Mouse (Mus musculus) heart, embryonic 11.5 days (tissue): ENCODE results near the gene Gnpda2. TPM values are rescaled to one million over a fixed set of nuclear protein-coding genes. Genes with fewer than 3 reads are reported as not detected.

Experiments
- ATAC-seq: fragments of 200-750 bp; cut with Nextera tagmentation; replicated peaks from 2 replicates; pipeline ENCODE4 v1.8.0; 2017; ENCODE audit warnings: moderate library complexity; ENCODE audit not compliant: insufficient number of reproducible peaks, low FRiP score, low TSS enrichment
- H3K27ac ChIP-seq: fragments of 300-500 bp; sonication (generic); 2 replicates; pipeline ENCODE4 v1.5.1; 2014; ENCODE audit warnings: mild to moderate bottlenecking, low read depth, low read length
- H3K27me3 ChIP-seq: fragments of 300-500 bp; sonication (generic); 2 replicates; pipeline ENCODE4 v1.6.1; 2014; ENCODE audit warnings: mild to moderate bottlenecking, low read length, mixed read lengths; ENCODE audit not compliant: control insufficient read depth, insufficient read depth
- H3K36me3 ChIP-seq: fragments of 300-500 bp; sonication (generic); 2 replicates; pipeline ENCODE4 v1.6.1; 2014; ENCODE audit warnings: mild to moderate bottlenecking, low read length, moderate library complexity, mixed read lengths; ENCODE audit not compliant: control insufficient read depth, insufficient read depth
- H3K4me1 ChIP-seq: fragments of 300-500 bp; sonication (generic); 2 replicates; pipeline ENCODE4 v1.6.1; 2014; ENCODE audit warnings: low read length; ENCODE audit not compliant: control insufficient read depth, insufficient read depth
- H3K4me2 ChIP-seq: fragments of 300-500 bp; sonication (generic); 2 replicates; pipeline ENCODE4 v1.6.1; 2014; ENCODE audit warnings: mild to moderate bottlenecking, moderate library complexity
- H3K4me3 ChIP-seq: fragments of 300-500 bp; sonication (generic); 2 replicates; pipeline ENCODE4 v1.5.1; 2014; ENCODE audit warnings: low read depth, low read length
- H3K9ac ChIP-seq: fragments of 300-500 bp; sonication (generic); 2 replicates; pipeline ENCODE4 v1.6.1; 2014; ENCODE audit warnings: mild to moderate bottlenecking, low read depth, low read length, moderate library complexity
- H3K9me3 ChIP-seq: fragments of 300-500 bp; sonication (generic); replicated peaks from 2 replicates; pipeline ENCODE4 v1.6.1; 2016; ENCODE audit warnings: low read length; ENCODE audit not compliant: control insufficient read depth
- WGBS: fragments of 180-500 bp; shearing (Covaris S2); extraction: QIAGEN DNeasy Blood & Tissue Kit; methylation state at CpG from one replicate; pipeline ENCODE4 v1.1.7; 2014; ENCODE audit not compliant: insufficient replicate concordance; 5-methylcytosine and 5-hydroxymethylcytosine counted together
- polyA plus RNA-seq: library from polyadenylated mRNA; unstranded; fragments of >200 nt; fragmentation: Nextera tagmentation; extraction: Ambion mirVana; gene quantifications from 2 replicates; pipeline ENCODE4 v1.2.1, GENCODE M21; 2014

The Gnpda2 gene
- polyA plus RNA-seq, 1 experiment from 2014 or later = 25.4 TPM

DNA sequence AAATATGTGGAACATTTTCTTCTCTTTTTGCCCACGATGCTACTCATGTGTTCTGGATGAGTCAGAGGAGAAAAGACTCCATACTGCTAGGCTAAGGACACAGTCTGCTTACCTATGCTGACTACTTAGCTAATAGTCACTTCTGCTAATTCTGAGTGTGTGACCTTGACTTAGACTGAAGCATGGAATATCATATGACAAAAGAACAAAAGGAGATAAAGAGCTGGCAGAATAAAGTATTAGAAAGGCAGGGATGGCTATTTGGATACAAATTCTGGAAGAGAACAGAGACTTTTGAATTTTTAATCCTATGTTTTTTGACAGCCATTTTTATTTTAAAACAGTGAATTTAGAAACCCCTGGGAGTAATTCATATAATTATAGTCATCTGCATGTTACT, 50.5 kb downstream of the Gnpda2 start:
- no peaks in the 10 kb centered on the region for H3K4me1 ChIP-seq
- H3K9me3 ChIP-seq = no peaks in the 10 kb centered on the region
- no peaks in the 10 kb centered on the region for H3K27me3 ChIP-seq
- no peak overlapping the region for H3K4me3 ChIP-seq
- H3K9ac ChIP-seq = no peak overlapping the region
- no peak for ATAC-seq
- H3K36me3 ChIP-seq = no peaks in the 10 kb centered on the region
- H3K4me2 ChIP-seq = no peak overlapping the region
- no peak overlapping the region for H3K27ac ChIP-seq
- 74% methylated on average over 1 of the region's 1 CpGs for WGBS

DNA sequence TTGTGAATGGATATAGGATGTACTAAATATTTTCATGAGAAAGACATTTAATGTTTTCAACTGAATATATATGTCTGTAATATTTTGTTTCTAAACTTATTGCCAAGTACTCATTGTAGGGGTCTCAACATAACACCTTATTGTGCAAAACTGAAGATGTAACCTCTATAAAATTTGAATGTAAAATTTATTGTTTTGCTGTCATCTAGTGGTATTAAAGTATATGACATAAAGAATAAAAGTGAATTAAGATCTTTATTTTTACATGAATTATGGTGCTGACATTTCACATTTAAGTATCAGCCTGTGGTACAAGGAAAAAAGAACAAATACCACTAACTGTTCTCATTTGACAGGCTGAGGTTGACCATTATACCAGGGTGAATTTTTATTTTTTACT, 68.2 kb downstream of the Gnpda2 start:
- no peak overlapping the region for H3K9ac ChIP-seq
- no peaks in the 10 kb centered on the region for H3K27me3 ChIP-seq
- H3K4me2 ChIP-seq = no peak overlapping the region
- no peaks in the 10 kb centered on the region for H3K36me3 ChIP-seq
- H3K9me3 ChIP-seq = no peaks in the 10 kb centered on the region
- no peaks in the 10 kb centered on the region for H3K4me1 ChIP-seq
- no peak overlapping the region for H3K27ac ChIP-seq
- ATAC-seq = no peak
- no peak overlapping the region for H3K4me3 ChIP-seq

Other genes with a start within 250 kb of the Gnpda2 start
- 2.9 and 4.4 TPM in 2 replicates for gene Yipf7, start 49.7 kb downstream of the Gnpda2 start, polyA plus RNA-seq
- gene Guf1, start 35.4 kb downstream of the Gnpda2 start, polyA plus RNA-seq = 31.3 and 32.7 TPM in 2 replicates